Mouse (Mus musculus) ES-E14 (cell line): ENCODE results near the gene Gm1673. TPM values are rescaled to one million over a fixed set of nuclear protein-coding genes. Genes with fewer than 3 reads are reported as not detected.
A peak's percentile ranks its signal among the peaks of the same experiment; 100 is the strongest.

Experiments used
- DNase-seq: peaks from one replicate; pipeline ENCODE4 v3.0.0-alpha.2; 2013; ENCODE audit warnings: low read depth, low spot score
- H3K27ac ChIP-seq: 2 replicates; pipeline ENCODE4 v1.5.1; 2012; ENCODE audit warnings: low read depth, mild to moderate bottlenecking, low read length, moderate library complexity, mixed read lengths; ENCODE audit not compliant: poor library complexity, insufficient read depth, severe bottlenecking
- H3K36me3 ChIP-seq: 2 replicates; pipeline ENCODE4 v1.6.1; 2012; ENCODE audit warnings: mild to moderate bottlenecking, low read length, moderate library complexity, mixed read lengths; ENCODE audit not compliant: control insufficient read depth, poor library complexity, insufficient read depth, severe bottlenecking
- H3K4me1 ChIP-seq, 2 experiments: fragments of 150-350 bp in 1 of 2; sonication (generic) in 1 of 2; 2 replicates each; pipeline ENCODE4 v1.6.1; 2012; ENCODE audit warnings: low read length in 2 of 2, mild to moderate bottlenecking in 1 of 2, mixed read lengths in 1 of 2; ENCODE audit not compliant: control insufficient read depth in 2 of 2, insufficient read depth in 2 of 2, poor library complexity in 1 of 2
- H3K4me3 ChIP-seq, 2 experiments: fragments of 150-350 bp in 1 of 2; sonication (generic) in 1 of 2; 2 replicates each; pipeline ENCODE4 v1.5.1; 2012; ENCODE audit warnings: low read length in 2 of 2, low read depth in 1 of 2, mild to moderate bottlenecking in 1 of 2, mixed read lengths in 1 of 2; ENCODE audit not compliant: insufficient read depth in 1 of 2, poor library complexity in 1 of 2, severe bottlenecking in 1 of 2
- H3K9ac ChIP-seq: 2 replicates; pipeline ENCODE4 v1.6.1; 2012; ENCODE audit warnings: low read depth, mild to moderate bottlenecking, low read length, mixed read lengths; ENCODE audit not compliant: poor library complexity, insufficient read depth, severe bottlenecking
- H3K9me3 ChIP-seq: fragments of 150-350 bp; sonication (generic); 2 replicates; pipeline ENCODE4 v1.6.1; 2012; ENCODE audit warnings: low read depth, mild to moderate bottlenecking, low read length; ENCODE audit not compliant: control insufficient read depth, insufficient read depth
- CHD2 ChIP-seq: IDR thresholded peaks from 2 replicates; pipeline ENCODE4 v1.6.1; 2014; ENCODE audit warnings: mild to moderate bottlenecking, low read depth, low read length, inconsistent platforms
- HCFC1 ChIP-seq: IDR thresholded peaks from 2 replicates; pipeline ENCODE4 v1.6.1; 2012; ENCODE audit warnings: low read length, inconsistent platforms, borderline replicate concordance; ENCODE audit not compliant: insufficient read depth
- MAFK ChIP-seq: IDR thresholded peaks from 2 replicates; pipeline ENCODE4 v1.6.1; 2014; ENCODE audit warnings: mild to moderate bottlenecking, low read depth, low read length, inconsistent platforms; ENCODE audit not compliant: insufficient read depth
- ZC3H11A ChIP-seq: IDR thresholded peaks from 2 replicates; pipeline ENCODE4 v1.6.1; 2012; ENCODE audit warnings: low read depth, mild to moderate bottlenecking, inconsistent platforms, low read length, borderline replicate concordance
- ZNF384 ChIP-seq: IDR thresholded peaks from 2 replicates; pipeline ENCODE4 v1.6.1; 2012; ENCODE audit warnings: low read depth, low read length, inconsistent platforms
- in situ Hi-C, 2 experiments: fragments of 600-800 bp; cut with MboI; formaldehyde crosslinking; loops; one replicate each; pipeline ENCODE4 v1.15.1; 2025; ENCODE audit warnings: low sequenced_read_pairs in 2 of 2, inconsistent platforms in 1 of 2; ENCODE audit not compliant: unreplicated experiment in 2 of 2
- total RNA-seq: library from RNA; depleted of rRNA; stranded (reverse); fragments of 300-350 nt; gene quantifications from 2 replicates; pipeline ENCODE4 v1.2.3, GENCODE M21; 2012

The Gm1673 gene
- total RNA-seq, 1 experiment: 14.5 TPM

DNA sequence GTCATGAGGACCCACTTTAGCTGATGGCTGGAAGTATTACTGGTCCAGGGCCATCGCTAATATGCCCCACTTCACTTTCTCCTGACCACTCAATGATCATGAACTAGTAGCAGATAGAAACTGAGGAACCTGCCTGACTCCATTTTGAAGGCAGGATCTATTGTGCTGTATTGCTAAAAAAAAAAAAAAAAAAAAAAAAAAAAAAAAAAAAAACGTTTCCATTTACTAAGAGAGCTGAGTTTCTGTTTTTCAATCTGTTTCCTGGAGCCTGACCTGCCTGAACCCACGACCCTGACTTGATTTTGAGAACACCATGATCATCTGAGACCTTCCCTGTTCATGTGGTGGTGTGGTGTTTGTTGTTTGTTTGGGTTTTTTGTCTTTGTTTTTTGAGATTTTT is 7.0 kb upstream of the Gm1673 start:
- H3K9ac ChIP-seq: no peak overlapping the region
- no peak overlapping the region for H3K27ac ChIP-seq
- in situ Hi-C loops: no loop called here
- no peaks in the 10 kb centered on the region for H3K4me1 ChIP-seq
- no peak overlapping the region for H3K4me3 ChIP-seq
- 0 out of 2 replicates have a peak, but pooled peaks have one; percentile 67 for TF ChIP-seq ZNF384
- TF ChIP-seq CHD2: no peak
- TF ChIP-seq MAFK: no peak
- no peak for TF ChIP-seq ZC3H11A
- no peak for TF ChIP-seq HCFC1
- H3K9me3 ChIP-seq: no peaks in the 10 kb centered on the region
- H3K36me3 ChIP-seq: no peaks in the 10 kb centered on the region
- no peak for DNase-seq

DNA sequence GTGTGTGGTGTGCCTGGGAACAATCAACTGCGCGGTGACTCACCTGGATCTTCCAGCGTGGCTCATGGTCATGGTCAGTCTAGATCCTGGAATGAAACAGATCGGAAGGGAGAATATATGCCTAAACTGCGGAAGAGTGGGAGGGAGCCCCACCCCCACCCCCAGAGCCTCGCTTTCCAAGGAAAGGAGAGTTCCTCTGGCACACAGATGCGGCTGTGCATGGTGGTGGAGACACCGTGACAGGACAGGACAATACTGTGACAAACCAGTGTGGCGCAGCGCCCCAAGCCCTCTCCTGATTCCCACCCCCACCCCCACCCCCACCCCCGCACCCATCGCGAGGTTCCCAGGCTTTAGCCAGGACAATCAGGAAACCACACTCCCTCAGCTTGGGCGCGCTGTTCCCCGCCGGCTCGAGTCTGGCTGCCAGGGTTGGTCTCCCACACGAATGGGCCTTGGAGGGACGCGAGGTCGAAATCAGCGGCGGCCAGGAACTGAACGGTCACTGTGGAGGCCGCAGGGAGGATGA is 438 bp upstream of the Gm1673 start:
- Histone ChIP-seq H3K27ac (no peak overlapping the region), H3K9me3 (no peaks in the 10 kb centered on the region), H3K4me3 (peak overlapping the region; percentile 83 to 93), H3K9ac (peak overlapping the region; percentile 67), H3K4me1 (0 out of 4 replicates have a peak, but pooled peaks cover 0 to 2% of the 10 kb centered on the region in 2 experiments), H3K36me3 (no peaks in the 10 kb centered on the region)
- in situ Hi-C loops: no loop called here
- no peak for TF ChIP-seq MAFK
- no peak for TF ChIP-seq ZNF384
- TF ChIP-seq CHD2: no peak
- no peak for TF ChIP-seq HCFC1
- TF ChIP-seq ZC3H11A: no peak
- DNase-seq: no peak

GRCm38 (mm10) chr5:33994671-33995625 is 11.7 kb downstream of the Gm1673 start:
- peak overlapping the region; percentile 70 to 79; a peak in 3 of 4 replicates for H3K4me3 ChIP-seq
- peak overlapping the region; percentile 25; the same call in 1 of the 2 replicates for H3K9ac ChIP-seq
- in situ Hi-C loops: no loop called here
- no peaks in the 10 kb centered on the region for H3K36me3 ChIP-seq
- peaks cover 0 to 2% of the 10 kb centered on the region in 2 experiments; a peak in 1 of 4 replicates for H3K4me1 ChIP-seq
- TF ChIP-seq HCFC1 (no peak), MAFK (no peak), ZNF384 (no peak), CHD2 (no peak), ZC3H11A (no peak)
- H3K27ac ChIP-seq: no peak overlapping the region
- no peak for DNase-seq
- H3K9me3 ChIP-seq: no peaks in the 10 kb centered on the region

GRCm38 (mm10) chr5:33995843-33996693 is 12.8 kb downstream of the Gm1673 start, which contains the start of gene Nat8l:
Gene Nat8l (plus strand): TSS chr5:33995984.
- no peak for TF ChIP-seq MAFK
- TF ChIP-seq HCFC1: no peak
- TF ChIP-seq ZC3H11A: no peak
- TF ChIP-seq CHD2: no peak
- no peak for TF ChIP-seq ZNF384
- Histone ChIP-seq H3K9ac (peak within 1 kb of the TSS; percentile 77), H3K27ac (no peak within 1 kb of the TSS), H3K4me1 (peaks cover 0 to 2% of the 10 kb centered on the region in 2 experiments; a peak in 1 of 4 replicates), H3K4me3 (peak within 1 kb of the TSS; percentile 70 to 79), H3K9me3 (no peaks in the 10 kb centered on the region), H3K36me3 (no peaks in the 10 kb centered on the region; the same call in 1 of the 2 replicates)
- in situ Hi-C loops: no loop called here
- no peak for DNase-seq
